Mouse (Mus musculus) lung, postnatal 0 days (tissue): Measurements from ENCODE around the gene Ifngr1.

Source experiments
- CTCF ChIP-seq: IDR thresholded peaks from 2 replicates; pipeline ENCODE4 v1.5.1; 2016; ENCODE audit warnings: antibody characterized with exemption, mild to moderate bottlenecking
- EP300 ChIP-seq: IDR thresholded peaks from 2 replicates; pipeline ENCODE4 v1.6.1; 2016; ENCODE audit warnings: antibody characterized with exemption, mild to moderate bottlenecking, control low read depth

- TF ChIP-seq CTCF (no peak), EP300 (no peak)
Measured at GRCm38 (mm10) chr10:19592556-19592955, 807 bp downstream of the Ifngr1 start.
